Mouse (Mus musculus): ENCODE measurements around the gene Dmd.

GRCm38 (mm10) chrX:82987683-82988082, 39.0 kb downstream of the Dmd start:
- TF ChIP-seq CTCF (IDR thresholded peaks at IDR 0.05; ENCODE audit: insufficient read depth, low read length) (no peak), POLR2A (IDR thresholded peaks at IDR 0.05; ENCODE audit: borderline replicate concordance, extremely low read depth, low read depth, low read length) (no peak)
